Mouse (Mus musculus) frontal cortex, postnatal 25 days (tissue): ENCODE results near the gene Ssty1.
"Not testable (repeated sequence)": the region's sequence is repeated elsewhere in the genome, so short reads cannot be mapped to it uniquely, and the experiment has no call there.

Experiments used
- DNase-seq, 2 experiments: peaks; one replicate each; pipeline ENCODE4 v3.0.0; 2022; ENCODE audit warnings: low spot score in 2 of 2

The Ssty1 gene

DNA sequence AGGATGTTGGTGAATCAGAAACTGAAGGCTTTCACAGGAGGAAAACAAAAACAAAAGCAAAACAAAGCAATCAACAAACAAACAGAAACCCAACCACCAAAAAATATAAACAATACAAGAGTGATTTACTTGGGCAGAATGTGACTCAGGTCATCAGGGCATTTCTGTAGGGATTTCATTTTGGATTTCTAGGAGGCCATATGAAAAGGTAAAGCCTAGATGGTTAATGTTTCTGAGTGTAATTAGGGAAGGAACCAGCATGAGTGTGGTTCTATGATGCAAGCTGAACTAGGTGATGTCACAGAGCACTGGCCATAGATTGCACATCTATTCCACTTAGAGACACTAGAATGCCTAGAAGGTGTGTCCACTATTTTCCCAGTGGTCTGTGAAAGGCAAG, at the start of gene Ssty1:
Ssty1 (plus strand) TSS at position 301 of the 400 bp plus-strand sequence.
- DNase-seq = not testable (repeated sequence)

GRCm38 (mm10) chrY:18061712-18062111, 27.2 kb upstream of the Ssty1 start, which contains the start of gene Gm21764:
Gene Gm21764 (minus strand): TSS chrY:18061812.
- not testable (repeated sequence) for DNase-seq
